Comparison of ENCODE assay signal across 16 mouse cellular contexts in the genomic region with DNA sequence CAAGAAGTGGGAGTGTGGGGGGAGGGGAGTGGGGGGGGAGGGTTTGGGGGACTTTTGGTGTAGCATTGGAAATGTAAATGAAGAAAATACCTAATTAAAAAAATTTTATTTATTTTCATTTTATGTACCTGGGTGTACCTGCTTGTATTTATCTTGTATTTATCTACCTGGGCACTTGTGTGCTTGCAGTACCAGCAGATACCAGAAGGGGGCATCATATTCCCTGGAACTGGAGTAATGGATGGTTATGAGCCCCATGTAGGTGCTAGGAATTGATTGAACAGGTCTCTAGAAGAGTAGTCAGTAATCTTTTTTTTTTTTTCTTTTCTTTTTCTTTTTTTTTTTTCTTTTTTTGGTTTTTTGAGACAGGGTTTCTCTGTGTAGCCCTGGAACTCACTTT. TPM values are rescaled to one million over a fixed set of nuclear protein-coding genes. Genes with fewer than 3 reads are reported as not detected.
DNase-seq lines count a peak whose midpoint lies in the region; ATAC-seq and TF ChIP-seq lines count a peak whose summit lies in the region.
"Had no signal": no experiment of that assay in that cellular context is flagged by ENCODE, and none has a peak within 500 bp of the region (broad histone marks: within the 10 kb centered on the region; RNA-seq: fewer than 3 reads in every experiment).

No protein-coding gene starts in this region.

- POLR2A ChIA-PET in Patski (lab: Charles Lee), result no interaction called here

- CTCF ChIA-PET in Patski (lab: Charles Lee), result interaction anchor here (4.8 kb wide), 1 partner anchor 202 kb away, joined by 53 read pairs; no protein-coding TSS in a partner anchor

- H3K27me3 ChIP-seq in lung, postnatal 0 days (replicated peaks; ENCODE audit: insufficient read depth, low read length), result no peaks in the 10 kb centered on the region; the same call in 1 of the 2 replicates
- H3K27me3 ChIP-seq in Patski, result no peaks in the 10 kb centered on the region
- H3K27me3 ChIP-seq in limb, embryonic 10.5 days (ENCODE audit: low read depth, poor library complexity, severe bottlenecking), result peaks cover 33% of the 10 kb centered on the region

- H3K9me3 ChIP-seq in lung, postnatal 0 days (ENCODE audit: low read length), result no peaks in the 10 kb centered on the region
- H3K9me3 ChIP-seq in limb, embryonic 10.5 days (replicated peaks), result no peaks in the 10 kb centered on the region

- in situ Hi-C loops in Patski (cut with MboI; ENCODE audit: low pct_unique_long_range_greater_than_20kb), result loop anchor here (5.0 kb wide), 1 partner anchor 202 kb away; no protein-coding TSS in a partner anchor

- no peaks in the 10 kb centered on the region for H3K4me1 ChIP-seq in lung, postnatal 0 days (ENCODE audit: insufficient read depth, low read depth, low read length)
- H3K4me1 ChIP-seq in limb, embryonic 10.5 days, result peaks cover 15% of the 10 kb centered on the region

- no peak for DNase-seq in gastrocnemius, adult 2 months
- DNase-seq in gastrocnemius, postnatal 4 days (ENCODE audit: low spot score in 2 of 2), result no peak
- no peak for DNase-seq in lung, postnatal 0 days (ENCODE audit: low spot score)
- DNase-seq in lung, postnatal 14 days, result no peak
- no peak for DNase-seq in Patski (ENCODE audit: low read depth, low spot score)
- peak; percentile 20 for DNase-seq in thymus, postnatal 0 days (ENCODE audit: low spot score)
- DNase-seq in limb, embryonic 10.5 days (ENCODE audit: low spot score), result no peak
- no peak for DNase-seq in right cerebral cortex, adult 2 months (ENCODE audit: low spot score in 2 of 2)
- DNase-seq: cerebellum, adult 11-12 months; gastrocnemius, postnatal 10 days; left cerebral cortex, postnatal 4 days had no signal

- H3K36me3 ChIP-seq in lung, postnatal 0 days (ENCODE audit: insufficient read depth, low read length), result no peaks in the 10 kb centered on the region
- no peaks in the 10 kb centered on the region for H3K36me3 ChIP-seq in limb, embryonic 10.5 days

- no peak overlapping the region for H3K4me2 ChIP-seq in lung, postnatal 0 days (replicated peaks; ENCODE audit: low read depth, low read length)

- H3K9ac ChIP-seq in lung, postnatal 0 days (replicated peaks; ENCODE audit: low read depth), result no peak overlapping the region

- no peak for ATAC-seq in lung, postnatal 0 days
- ATAC-seq in Patski, result no peak
- ATAC-seq: inflammation-experienced regulatory T-cells, adult 6 months had no signal

- TF ChIP-seq CTCF in gastrocnemius, adult 2 months (IDR thresholded peaks at IDR 0.05), result peak; percentile 59
- TF ChIP-seq CTCF in lung, postnatal 0 days (IDR thresholded peaks at IDR 0.05), result peak; percentile 56
- TF ChIP-seq CTCF in Patski (IDR thresholded peaks at IDR 0.05), result peak; percentile 52

- no peak overlapping the region for H3K4me3 ChIP-seq in gastrocnemius, adult 2 months
- H3K4me3 ChIP-seq in lung, postnatal 0 days (ENCODE audit: low read depth, low read length), result no peak overlapping the region
- H3K4me3 ChIP-seq in limb, embryonic 10.5 days, result no peak overlapping the region

- intact Hi-C loops in gastrocnemius, adult 2 months (cut with DNase I), result no loop called here

- TF ChIP-seq EP300 in lung, postnatal 0 days (IDR thresholded peaks at IDR 0.05), result no peak

- no peak overlapping the region for H3K27ac ChIP-seq in gastrocnemius, adult 2 months
- no peak overlapping the region for H3K27ac ChIP-seq in lung, postnatal 0 days (ENCODE audit: low read length)
- no peak overlapping the region for H3K27ac ChIP-seq in limb, embryonic 10.5 days
- H3K27ac ChIP-seq: macrophage had no signal

RNA-seq across cellular contexts. Expression of a gene that starts 4.4 kb away (rescaled TPM):
- total RNA-seq in gastrocnemius, adult 2 months (2021), result under 1 TPM; 0.22 to 0.23 TPM
- total RNA-seq in gastrocnemius, postnatal 4 days (2021), result under 1 TPM; 0.69 to 0.91 TPM
- 2.2 and 2.3 TPM in 2 replicates for polyA plus RNA-seq in lung, postnatal 0 days (2015; fragmentation: Nextera tagmentation; extraction: Ambion mirVana)
- polyA plus RNA-seq in Patski (2021), result not detected
- polyA plus RNA-seq in thymus, postnatal 0 days (2015; fragmentation: Nextera tagmentation; extraction: Ambion mirVana), result 0.69 and 1.5 TPM in 2 replicates
- polyA plus RNA-seq in limb, embryonic 10.5 days (2016; fragmentation: Nextera tagmentation; extraction: Ambion mirVana), result 0.36 TPM in 1 of 2 replicates, not detected in the other
- total RNA-seq: layer of hippocampus, adult 18-20 months; left cerebral cortex, postnatal 4 days had no signal
- polyA plus RNA-seq: heart, embryonic 14.5 days; inflammation-experienced regulatory T-cells, adult 6 months; macrophage had no signal

RNA-seq across cellular contexts. Expression of a gene that starts 9.5 kb away (rescaled TPM):
- total RNA-seq in gastrocnemius, adult 2 months (2021), result not detected
- total RNA-seq in gastrocnemius, postnatal 4 days (2021), result not detected
- not detected in 2 replicates for polyA plus RNA-seq in lung, postnatal 0 days (2015; fragmentation: Nextera tagmentation; extraction: Ambion mirVana)
- polyA plus RNA-seq in Patski (2021), result not detected
- not detected in 2 replicates for polyA plus RNA-seq in thymus, postnatal 0 days (2015; fragmentation: Nextera tagmentation; extraction: Ambion mirVana)
- not detected in 2 replicates for polyA plus RNA-seq in limb, embryonic 10.5 days (2016; fragmentation: Nextera tagmentation; extraction: Ambion mirVana)
- total RNA-seq: gastrocnemius, postnatal 10 days; layer of hippocampus, adult 18-20 months; left cerebral cortex, postnatal 4 days had no signal
- polyA plus RNA-seq: C2C12; heart, embryonic 14.5 days; macrophage had no signal

RNA-seq across cellular contexts. Expression of a gene that starts 32.0 kb away (rescaled TPM):
- total RNA-seq in gastrocnemius, adult 2 months (2021), result 1 to 10 TPM; 5.0 to 5.7 TPM
- total RNA-seq in gastrocnemius, postnatal 4 days (2021), result 10 to 100 TPM in 1 of 2 experiments, 1 to 10 TPM in 1; 10.0 to 17.3 TPM
- polyA plus RNA-seq in lung, postnatal 0 days (2015; fragmentation: Nextera tagmentation; extraction: Ambion mirVana), result 24.2 and 24.5 TPM in 2 replicates
- polyA plus RNA-seq in Patski (2021), result 30.5 TPM
- 24.6 and 27.0 TPM in 2 replicates for polyA plus RNA-seq in thymus, postnatal 0 days (2015; fragmentation: Nextera tagmentation; extraction: Ambion mirVana)
- 23.1 and 24.3 TPM in 2 replicates for polyA plus RNA-seq in limb, embryonic 10.5 days (2016; fragmentation: Nextera tagmentation; extraction: Ambion mirVana)

RNA-seq across cellular contexts. Expression of a gene that starts 32.2 kb away (rescaled TPM):
- total RNA-seq in gastrocnemius, adult 2 months (2021), result 10 to 100 TPM; 38.3 to 43.6 TPM
- total RNA-seq in gastrocnemius, postnatal 4 days (2021), result 100 to 1,000 TPM; 126 to 131 TPM
- 10.7 and 12.3 TPM in 2 replicates for polyA plus RNA-seq in lung, postnatal 0 days (2015; fragmentation: Nextera tagmentation; extraction: Ambion mirVana)
- 40.4 TPM for polyA plus RNA-seq in Patski (2021)
- 3.2 and 4.4 TPM in 2 replicates for polyA plus RNA-seq in thymus, postnatal 0 days (2015; fragmentation: Nextera tagmentation; extraction: Ambion mirVana)
- polyA plus RNA-seq in limb, embryonic 10.5 days (2016; fragmentation: Nextera tagmentation; extraction: Ambion mirVana), result 9.0 and 12.1 TPM in 2 replicates

RNA-seq across cellular contexts. Expression of a gene that starts 43.0 kb away (rescaled TPM):
- 10 to 100 TPM; 15.4 to 21.5 TPM for total RNA-seq in gastrocnemius, adult 2 months (2021)
- 10 to 100 TPM; 43.2 to 43.5 TPM for total RNA-seq in gastrocnemius, postnatal 4 days (2021)
- polyA plus RNA-seq in lung, postnatal 0 days (2015; fragmentation: Nextera tagmentation; extraction: Ambion mirVana), result 133 and 136 TPM in 2 replicates
- polyA plus RNA-seq in Patski (2021), result 66.3 TPM
- polyA plus RNA-seq in thymus, postnatal 0 days (2015; fragmentation: Nextera tagmentation; extraction: Ambion mirVana), result 166 and 171 TPM in 2 replicates
- polyA plus RNA-seq in limb, embryonic 10.5 days (2016; fragmentation: Nextera tagmentation; extraction: Ambion mirVana), result 158 and 166 TPM in 2 replicates
